Mouse (Mus musculus) cerebellum, adult (tissue): ENCODE data around the gene Nfix.

Experiments used
- ATAC-seq: cut with Nextera tagmentation; 2 replicates; pipeline ENCODE4 v1.9.2; 2017; ENCODE audit warnings: mild to moderate bottlenecking, moderate library complexity, mixed read lengths; ENCODE audit not compliant: insufficient number of reproducible peaks, low FRiP score, low TSS enrichment

The Nfix gene

DNA sequence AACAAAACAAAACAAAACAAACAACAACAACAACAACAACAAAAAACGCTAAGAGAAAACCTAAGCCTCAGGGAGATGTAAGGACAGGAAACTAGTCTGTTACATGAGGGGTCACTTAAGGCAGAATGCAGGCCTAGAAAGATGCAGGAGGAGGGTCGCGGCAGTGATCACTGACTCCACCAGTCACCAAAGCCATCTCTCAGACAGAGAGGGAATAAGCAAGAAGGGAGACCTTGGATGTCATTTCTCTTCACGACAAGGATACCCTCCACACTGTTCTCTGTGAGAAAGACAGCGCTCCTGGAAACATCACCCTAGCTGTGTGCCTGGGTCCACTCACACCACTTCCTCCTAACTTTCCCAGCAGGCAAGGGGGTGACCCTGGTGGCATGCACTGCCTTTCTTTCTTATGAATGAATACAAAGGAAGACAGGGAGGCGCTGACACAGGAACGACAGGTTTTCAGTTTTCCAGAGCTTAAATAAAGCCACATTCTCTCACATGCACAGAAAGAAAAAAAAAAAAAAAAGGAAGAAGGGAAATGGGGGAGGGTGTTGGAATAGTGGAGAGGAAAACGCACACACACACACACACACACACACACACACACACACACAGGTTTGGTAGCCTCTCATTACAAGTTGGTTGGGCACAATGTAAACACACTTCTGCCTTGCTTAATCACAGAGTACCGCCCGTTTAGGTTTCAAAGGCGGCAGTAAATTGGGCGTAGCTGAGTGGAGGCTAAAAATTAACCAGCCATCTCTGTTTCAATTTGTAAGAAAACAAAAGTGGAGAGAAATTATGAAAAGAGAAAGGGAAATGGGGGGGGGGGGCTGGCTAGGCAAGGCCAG is 29.8 kb downstream of the Nfix start:
- no peak for ATAC-seq

GRCm38 (mm10) chr8:84769324-84769723 is 30.8 kb downstream of the Nfix start:
- peak; percentile 34; the same call in 1 of the 2 replicates for ATAC-seq

GRCm38 (mm10) chr8:84768343-84769095 is 31.6 kb downstream of the Nfix start:
- no peak for ATAC-seq

DNA sequence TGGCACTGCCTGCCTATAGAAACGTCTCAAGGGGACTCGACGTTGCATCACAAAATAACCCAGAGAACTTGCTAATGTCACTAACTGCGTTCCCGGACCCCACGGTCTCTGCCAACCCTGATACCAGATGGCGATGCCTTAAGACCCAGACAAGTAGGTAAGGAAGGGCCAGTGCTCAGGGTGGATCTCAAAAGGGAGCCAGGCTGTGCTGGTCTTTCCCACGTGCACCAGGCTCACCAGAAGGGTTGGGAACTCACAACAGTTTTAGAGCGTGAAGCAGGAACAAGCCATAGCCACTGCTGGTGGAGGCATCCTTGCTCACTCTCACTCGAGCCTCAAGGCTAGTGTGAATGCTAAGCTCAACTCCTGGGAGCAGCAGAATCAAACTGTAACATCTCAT is 32.9 kb downstream of the Nfix start:
- ATAC-seq, result no peak

DNA sequence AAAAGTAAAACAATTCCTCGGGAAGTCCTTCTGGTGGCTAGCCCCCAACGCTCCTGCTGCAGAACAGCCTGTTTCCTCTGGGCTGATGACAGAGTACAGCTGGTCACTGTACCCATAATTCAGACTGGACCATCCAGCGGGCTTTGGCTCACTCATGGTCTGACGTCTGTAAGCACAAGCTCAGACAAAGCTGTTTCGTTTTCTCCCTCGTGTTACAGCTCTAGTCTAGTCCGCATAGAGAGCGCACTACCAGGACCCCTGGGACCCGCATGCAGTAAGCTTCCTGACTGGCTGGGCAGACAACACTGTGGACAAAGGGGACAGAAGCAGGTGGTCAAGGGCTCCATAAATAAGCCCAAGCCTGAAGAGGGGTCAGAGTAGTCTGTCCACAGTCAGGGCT is 33.7 kb downstream of the Nfix start:
- no peak for ATAC-seq

DNA sequence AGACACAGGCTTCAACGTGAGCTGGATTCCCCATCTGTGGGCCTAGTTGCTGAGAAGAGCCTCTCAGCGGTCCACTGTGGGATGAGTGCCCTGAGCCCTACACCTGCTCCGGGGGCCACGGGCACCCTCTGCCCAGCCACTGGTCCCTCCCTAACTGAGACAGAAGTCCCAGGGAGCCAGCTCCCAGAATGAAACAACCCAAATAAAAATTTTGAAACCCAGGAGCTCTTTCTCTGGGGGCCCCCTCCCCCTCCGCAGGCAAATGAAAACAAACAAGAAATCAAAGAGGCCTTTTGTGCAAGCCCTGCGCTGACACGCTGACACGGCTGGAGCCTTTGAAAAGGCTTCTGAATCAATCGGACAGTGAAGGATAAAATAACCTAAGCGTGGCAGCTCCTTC is 34.5 kb downstream of the Nfix start:
- ATAC-seq, result no peak

- no peak for ATAC-seq
Measured at GRCm38 (mm10) chr8:84764870-84765495, 35.2 kb downstream of the Nfix start.

GRCm38 (mm10) chr8:84764100-84764499 is 36.0 kb downstream of the Nfix start:
- no peak for ATAC-seq

- no peak for ATAC-seq
Measured at GRCm38 (mm10) chr8:84760901-84761300, 39.2 kb downstream of the Nfix start.

DNA sequence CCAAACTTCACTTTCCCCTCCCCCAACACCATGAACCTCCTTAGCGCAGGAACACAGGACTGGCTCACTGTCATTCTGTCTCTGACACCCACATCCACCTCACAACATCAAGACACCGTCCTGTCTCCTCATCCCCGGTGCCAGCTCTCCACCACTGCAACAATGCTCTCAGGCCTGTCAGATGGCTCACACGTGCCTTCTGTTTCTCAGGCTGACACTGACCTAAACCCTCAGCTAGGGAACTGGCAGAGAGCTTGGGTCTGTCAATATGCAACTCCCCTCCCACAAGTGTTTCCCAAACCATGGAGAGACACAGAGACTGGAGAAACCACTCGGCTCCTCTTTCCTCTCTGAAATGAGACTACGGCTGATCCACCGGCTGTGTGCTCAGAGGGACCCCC is 39.7 kb downstream of the Nfix start:
- no peak for ATAC-seq

DNA sequence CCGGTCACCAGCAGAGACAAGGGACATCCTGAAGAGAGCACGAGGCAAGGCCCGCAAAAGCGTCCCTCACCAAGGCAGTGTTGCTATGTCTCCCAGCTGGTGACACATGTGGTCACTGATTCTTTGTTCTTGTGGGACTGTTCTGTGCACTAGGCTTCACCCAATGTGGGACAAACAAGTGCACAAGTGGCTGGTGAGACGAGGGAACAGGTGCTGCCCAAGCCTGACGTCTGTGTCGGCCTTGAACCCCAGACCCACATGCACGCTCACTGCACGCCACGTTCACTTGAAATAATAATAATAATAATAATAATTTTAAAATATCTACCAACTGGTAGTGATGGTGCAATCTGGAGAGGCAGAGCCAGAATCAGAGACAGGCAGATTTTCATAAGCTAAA is 40.4 kb downstream of the Nfix start:
- ATAC-seq, result no peak

DNA sequence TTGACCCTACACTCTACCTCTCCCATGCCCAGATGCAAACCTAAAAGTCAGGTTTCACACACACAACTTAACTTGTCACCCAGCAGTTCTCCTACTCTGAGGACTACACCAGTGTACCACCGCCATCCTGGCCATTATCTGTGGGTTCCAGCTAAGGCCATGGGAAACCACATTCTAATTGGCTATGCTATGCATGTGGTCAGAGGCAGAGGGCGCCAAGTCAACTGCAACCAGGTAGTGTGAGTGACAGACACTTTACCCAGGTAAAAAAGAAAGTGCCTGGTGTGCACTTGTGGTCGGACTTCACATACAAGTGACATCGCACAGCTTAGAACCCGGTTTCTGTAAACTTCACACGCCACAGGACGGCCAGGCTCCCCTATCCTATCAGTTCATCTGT is 41.0 kb downstream of the Nfix start:
- 0 out of 2 replicates have a peak, but pooled peaks have one; percentile 37 for ATAC-seq

DNA sequence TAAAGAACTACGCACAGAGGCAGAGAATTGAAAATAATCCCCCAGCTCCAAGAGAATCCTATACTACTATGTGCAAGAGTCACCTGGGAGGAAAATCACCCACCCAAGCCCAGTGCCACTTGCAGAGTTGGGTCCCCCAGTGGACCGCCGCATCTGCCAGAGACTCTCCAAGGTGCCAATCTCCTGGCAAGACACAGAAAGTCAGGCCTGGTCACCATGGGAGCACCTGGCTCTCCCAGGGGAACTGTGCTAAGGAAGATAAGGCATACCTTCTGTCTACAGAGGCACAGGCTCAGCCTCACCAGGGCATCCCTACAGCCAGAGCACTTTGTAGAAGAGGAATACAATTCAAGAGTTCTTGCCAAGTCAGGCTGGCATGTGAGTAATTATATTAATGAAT is 41.8 kb downstream of the Nfix start:
- ATAC-seq, result no peak

DNA sequence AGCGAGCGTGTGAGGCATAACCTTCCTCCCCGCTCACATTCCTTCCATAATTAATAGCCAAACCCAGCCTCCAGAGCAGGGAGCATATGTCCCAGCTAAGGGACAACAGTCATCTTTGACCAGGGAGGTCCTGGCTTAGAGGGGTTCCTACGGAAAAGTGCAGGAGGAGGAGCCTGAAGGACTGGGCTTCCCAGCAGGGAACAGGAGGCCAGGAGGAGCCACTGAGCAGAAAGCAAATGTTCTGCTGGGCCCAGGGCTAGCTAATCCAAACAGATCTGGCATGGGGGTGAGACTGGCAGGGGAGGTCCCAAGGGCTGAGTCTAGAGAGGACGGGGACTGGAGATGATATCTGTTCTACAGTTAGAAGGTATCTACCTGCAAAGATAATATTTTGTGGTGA is 42.6 kb downstream of the Nfix start:
- no peak; the same call in 1 of the 2 replicates for ATAC-seq

- ATAC-seq, result no peak
Measured at GRCm38 (mm10) chr8:84752734-84753582, 47.2 kb downstream of the Nfix start.

GRCm38 (mm10) chr8:84749519-84749918 is 50.6 kb downstream of the Nfix start:
- ATAC-seq, result no peak

DNA sequence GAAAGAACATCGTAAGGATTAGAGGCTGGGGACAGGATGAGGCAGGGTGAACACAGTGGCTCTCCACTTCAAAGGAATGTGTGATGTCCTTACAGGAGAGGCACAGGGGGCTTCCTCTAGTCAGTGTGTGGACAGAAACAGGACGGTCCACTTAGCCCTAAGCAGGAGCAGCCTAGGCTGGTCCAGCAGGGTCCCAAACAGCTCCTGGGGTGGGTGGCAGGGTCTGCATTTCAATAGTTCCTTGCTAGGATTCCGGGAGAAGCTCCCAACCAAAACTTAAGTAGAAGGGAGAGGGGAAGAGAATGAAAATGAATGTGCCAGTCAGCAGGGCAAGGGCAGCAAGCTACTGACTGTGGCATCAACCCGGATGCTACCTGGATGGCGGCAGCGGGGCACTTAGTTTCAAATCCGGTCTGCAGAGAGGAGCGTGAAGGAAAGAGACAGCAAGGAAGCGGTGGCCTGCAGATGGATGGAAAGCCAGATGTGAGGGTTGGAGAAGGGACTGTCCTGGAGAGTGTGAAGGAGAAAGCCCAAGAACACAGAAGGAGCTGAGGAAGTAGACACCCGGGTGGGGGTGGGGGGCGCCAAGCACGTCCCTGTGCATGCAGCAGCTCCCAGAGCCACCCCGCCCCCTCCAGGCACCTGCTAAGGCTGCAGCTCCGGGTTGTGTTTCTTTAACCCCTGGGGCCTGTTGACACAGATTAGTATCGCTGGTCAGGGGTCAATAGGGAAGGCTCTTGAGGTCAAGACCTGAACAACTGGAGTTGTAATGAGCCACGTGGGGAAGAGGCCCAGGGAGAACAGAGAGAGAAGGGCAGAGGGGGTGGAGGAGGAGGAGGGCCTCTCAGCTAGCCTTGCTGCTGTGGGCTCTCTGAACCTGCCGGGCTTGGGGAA is 54.9 kb downstream of the Nfix start:
- no peak for ATAC-seq

GRCm38 (mm10) chr8:84743517-84744420 is 56.4 kb downstream of the Nfix start:
- ATAC-seq, result no peak
